Mouse (Mus musculus): ENCODE measurements at regions not wholly inside any gene's neighbourhood (a gene's known extent, or its start where the extent isn't known, plus 50 kb on each side); places are given as distances from the start of the nearest gene placed in this dataset.
A peak's percentile ranks its signal among the peaks of the same experiment; 100 is the strongest.
"Not testable (repeated sequence)": the region's sequence is repeated elsewhere in the genome, so short reads cannot be mapped to it uniquely, and the experiment has no call there.

- not testable (repeated sequence) for H3K36me3 ChIP-seq (ENCODE audit: control insufficient read depth, insufficient read depth); H3K27me3 ChIP-seq (ENCODE audit: control insufficient read depth, insufficient read depth, low read depth, low read length); H3K4me1 ChIP-seq (ENCODE audit: control insufficient read depth, low read depth, low read length); H3K27ac ChIP-seq (ENCODE audit: low read length); H3K9me3 ChIP-seq (replicated peaks; ENCODE audit: control insufficient read depth, low read length)
- Histone ChIP-seq H3K9ac (ENCODE audit: low read depth, low read length) (0 out of 2 replicates have a peak overlapping the region, but pooled peaks have one; percentile 24), H3K4me3 (ENCODE audit: low read depth, low read length) (peak overlapping the region; percentile 68), H3K4me2 (ENCODE audit: low read depth, low read length) (peak overlapping the region; percentile 53)
- ATAC-seq (ENCODE audit: low read depth): peak; percentile 98
- 0% methylated on average over 13 of the region's 13 CpGs for WGBS (ENCODE audit: insufficient replicate concordance)
Observed at GRCm38 (mm10) chr17:17293932-17294534, 80.1 kb upstream of the Riok2 start.

- H3K27me3 ChIP-seq (ENCODE audit: control insufficient read depth, insufficient read depth, low read depth, low read length); H3K4me1 ChIP-seq (ENCODE audit: control insufficient read depth, low read depth, low read length); ATAC-seq (ENCODE audit: low read depth); H3K36me3 ChIP-seq (ENCODE audit: control insufficient read depth, insufficient read depth); H3K27ac ChIP-seq (ENCODE audit: low read length); H3K9ac ChIP-seq (ENCODE audit: low read depth, low read length); H3K9me3 ChIP-seq (replicated peaks; ENCODE audit: control insufficient read depth, low read length): not testable (repeated sequence)
- Histone ChIP-seq H3K4me2 (ENCODE audit: low read depth, low read length) (peak overlapping the region; percentile 53), H3K4me3 (ENCODE audit: low read depth, low read length) (peak overlapping the region; percentile 27; the same call in 1 of the 2 replicates)
- WGBS (ENCODE audit: insufficient replicate concordance): 0% methylated on average over 1 of the region's 1 CpGs
Observed at GRCm38 (mm10) chr17:17295037-17295436, 79.1 kb upstream of the Riok2 start.

- not testable (repeated sequence) for H3K4me1 ChIP-seq (ENCODE audit: control insufficient read depth, low read depth, low read length); H3K9ac ChIP-seq (ENCODE audit: low read depth, low read length); H3K27me3 ChIP-seq (ENCODE audit: control insufficient read depth, insufficient read depth, low read depth, low read length); H3K4me2 ChIP-seq (ENCODE audit: low read depth, low read length); H3K27ac ChIP-seq (ENCODE audit: low read length); H3K9me3 ChIP-seq (replicated peaks; ENCODE audit: control insufficient read depth, low read length); H3K4me3 ChIP-seq (ENCODE audit: low read depth, low read length); H3K36me3 ChIP-seq (ENCODE audit: control insufficient read depth, insufficient read depth); ATAC-seq (ENCODE audit: low read depth)
- 86% methylated on average over 10 of the region's 10 CpGs for WGBS (ENCODE audit: insufficient replicate concordance)
Observed at GRCm38 (mm10) chr17:17303496-17303895, 70.6 kb upstream of the Riok2 start.

Measured in liver, embryonic 16.5 days (tissue).